Mouse (Mus musculus) liver, postnatal 0 days (tissue): Measurements from ENCODE around the gene Adprhl2.

Experiments used
- CTCF ChIP-seq: sonication (generic); IDR thresholded peaks from 2 replicates; pipeline ENCODE4 v1.5.1; 2016; ENCODE audit warnings: antibody characterized with exemption, low read depth
- EP300 ChIP-seq: IDR thresholded peaks from 2 replicates; pipeline ENCODE4 v1.6.1; 2016; ENCODE audit warnings: antibody characterized with exemption, low read depth, mild to moderate bottlenecking

DNA sequence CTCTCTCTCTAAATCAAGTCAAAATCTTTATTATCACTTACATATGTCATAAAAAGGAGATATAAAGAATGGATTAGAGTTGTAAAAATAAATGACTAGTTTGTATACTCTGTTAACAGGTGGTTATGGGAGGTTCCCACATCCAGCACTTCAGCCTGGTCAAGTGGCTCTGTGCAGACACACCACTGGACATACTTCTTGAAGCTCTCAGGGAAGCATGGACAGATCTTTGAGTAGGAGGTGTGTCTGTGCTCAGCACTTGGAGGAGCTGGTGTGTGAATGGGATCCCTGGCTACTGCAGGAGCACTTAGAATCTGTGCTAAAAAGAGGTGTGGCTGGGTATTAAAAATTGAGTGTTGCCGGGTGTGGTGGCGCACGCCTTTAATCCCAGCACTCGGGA, 8.8 kb upstream of the Adprhl2 start:
- TF ChIP-seq CTCF (no peak), EP300 (no peak)
